Mouse (Mus musculus) bone marrow macrophage, adult 2 months (primary cell): ENCODE data around the gene Ptk7. TPM values are rescaled to one million over a fixed set of nuclear protein-coding genes. Genes with fewer than 3 reads are reported as not detected.

Experiments
- H3K27ac ChIP-seq: 2 replicates; pipeline ENCODE4 v1.5.1; 2012; ENCODE audit warnings: low read depth, low read length; ENCODE audit not compliant: insufficient read depth
- H3K4me1 ChIP-seq: 2 replicates; pipeline ENCODE4 v1.6.1; 2012; ENCODE audit warnings: low read length; ENCODE audit not compliant: control insufficient read depth, insufficient read depth
- H3K4me3 ChIP-seq: 2 replicates; pipeline ENCODE4 v1.5.1; 2012; ENCODE audit warnings: mild to moderate bottlenecking, low read length, moderate library complexity; ENCODE audit not compliant: insufficient read depth
- CTCF ChIP-seq: IDR thresholded peaks from 2 replicates; pipeline ENCODE4 v1.5.1; 2012; ENCODE audit warnings: low read depth, mild to moderate bottlenecking, low read length, moderate library complexity
- POLR2A ChIP-seq: IDR thresholded peaks from 2 replicates; pipeline ENCODE4 v1.6.1; 2012; ENCODE audit warnings: mild to moderate bottlenecking, low read depth, low read length, borderline replicate concordance
- polyA plus RNA-seq: library from polyadenylated mRNA; stranded (reverse); fragments of >200 nt; gene quantifications from 2 replicates; pipeline ENCODE4 v1.2.4, GENCODE M21; 2012; ENCODE audit not compliant: missing spikeins, insufficient read depth, insufficient read length

Ptk7 gene
- polyA plus RNA-seq, 1 experiment: 0.56 TPM

DNA sequence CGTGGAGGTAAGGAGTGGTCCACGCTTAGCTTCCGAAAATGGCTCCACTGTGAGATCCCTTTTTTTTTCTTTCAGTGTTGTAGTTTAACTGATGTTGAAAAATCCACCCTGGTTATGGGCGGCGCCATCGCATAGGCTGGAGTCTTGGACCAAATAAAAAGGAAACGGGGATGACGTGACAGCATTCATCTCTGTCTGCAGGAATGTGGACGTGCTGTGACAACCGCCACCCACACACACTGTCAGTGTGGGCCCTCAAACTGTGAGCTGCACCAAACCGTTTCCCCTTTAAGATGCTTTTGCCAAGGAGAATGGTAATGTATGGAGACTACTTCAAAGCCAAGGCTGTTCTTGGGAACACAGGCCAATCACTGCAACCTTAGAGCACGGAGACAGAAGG, 23.3 kb downstream of the Ptk7 start:
- Histone ChIP-seq H3K4me1 (peaks cover 8% of the 10 kb centered on the region), H3K27ac (no peak overlapping the region), H3K4me3 (no peak overlapping the region)
- TF ChIP-seq POLR2A (no peak), CTCF (no peak)

DNA sequence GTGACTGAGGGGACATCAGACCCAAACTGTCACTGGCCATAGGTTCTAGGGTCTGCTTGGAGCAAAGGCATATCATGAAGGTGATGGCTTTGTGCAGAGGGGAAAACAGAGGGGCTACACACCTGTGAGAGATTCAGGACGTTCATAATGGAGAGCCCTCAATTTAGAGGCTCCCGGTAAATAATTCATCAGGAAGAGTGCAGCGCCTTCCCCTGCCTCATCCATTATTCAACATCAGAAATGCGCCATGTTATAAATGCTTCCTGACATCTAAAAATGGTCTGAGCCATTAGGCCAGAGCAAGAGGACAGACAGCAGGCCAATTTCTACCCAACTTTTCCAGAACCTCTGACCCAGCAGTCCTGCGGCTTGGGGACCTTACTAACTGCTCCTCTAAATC, 24.2 kb downstream of the Ptk7 start:
- H3K4me1 ChIP-seq: peaks cover 8% of the 10 kb centered on the region
- no peak overlapping the region for H3K27ac ChIP-seq
- H3K4me3 ChIP-seq: no peak overlapping the region
- TF ChIP-seq POLR2A: no peak
- TF ChIP-seq CTCF: no peak

DNA sequence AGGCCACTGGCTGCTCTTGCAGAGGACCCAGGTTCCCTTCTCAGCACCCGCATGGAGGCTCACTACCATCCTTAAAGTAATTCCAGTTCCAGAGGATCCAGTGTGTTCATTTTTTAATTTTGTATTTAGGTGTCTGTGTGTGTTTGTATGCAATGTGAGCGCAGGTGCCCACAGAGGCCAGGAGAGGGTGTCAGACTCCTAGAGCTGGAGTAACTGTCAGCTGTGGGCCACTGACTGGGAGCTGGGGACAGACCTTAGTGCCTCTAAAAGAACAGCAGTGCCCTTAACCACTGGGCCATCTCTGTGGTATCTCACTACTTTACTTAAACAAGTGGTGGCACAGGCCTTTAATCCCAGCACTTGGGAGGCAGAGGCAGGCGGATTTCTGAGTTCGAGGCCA, 26.1 kb downstream of the Ptk7 start:
- TF ChIP-seq POLR2A (no peak), CTCF (no peak)
- Histone ChIP-seq H3K4me1 (0 out of 2 replicates have a peak, but pooled peaks cover 2% of the 10 kb centered on the region), H3K27ac (no peak overlapping the region), H3K4me3 (no peak overlapping the region)

DNA sequence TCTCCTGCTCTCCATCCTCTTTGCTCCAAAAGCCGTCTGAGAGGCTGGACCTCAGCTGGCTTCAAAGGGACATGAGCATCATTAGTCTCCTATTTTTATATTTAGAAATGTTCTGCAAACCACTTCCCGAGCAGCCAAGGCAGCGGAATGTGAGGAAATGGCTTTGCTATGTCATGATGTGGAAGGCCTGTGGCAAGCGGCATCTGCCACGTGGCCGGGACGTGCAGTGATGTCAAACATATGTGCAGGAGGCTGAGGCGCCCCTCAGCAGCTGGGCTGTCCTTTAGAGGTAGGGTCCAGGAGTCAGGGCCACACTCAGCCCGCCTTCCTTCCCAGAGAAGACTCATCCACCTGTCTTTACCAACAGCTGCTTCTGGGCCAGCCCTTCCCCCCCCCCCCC, 27.1 kb downstream of the Ptk7 start:
- Histone ChIP-seq H3K27ac (no peak overlapping the region), H3K4me3 (no peak overlapping the region), H3K4me1 (0 out of 2 replicates have a peak, but pooled peaks cover 2% of the 10 kb centered on the region)
- TF ChIP-seq POLR2A: no peak
- TF ChIP-seq CTCF: no peak

DNA sequence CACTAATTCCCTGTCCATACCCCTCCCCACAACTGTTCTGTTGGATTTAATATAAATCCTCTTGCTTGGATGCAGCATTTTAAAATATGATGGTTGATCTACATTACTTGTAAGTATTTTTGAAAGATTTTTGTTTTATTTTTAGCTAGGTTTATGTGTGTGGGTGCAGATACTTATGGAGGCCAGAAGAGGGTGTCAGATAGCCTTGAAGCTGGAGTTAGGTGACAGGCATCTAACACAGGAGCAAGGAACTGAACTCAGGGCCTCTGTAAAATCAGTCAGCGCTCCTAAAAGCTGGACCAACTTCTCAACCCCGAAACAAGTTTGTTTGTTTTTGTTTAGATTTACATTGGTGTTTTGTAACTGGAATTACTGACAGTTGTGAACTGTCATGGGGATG, 28.7 kb downstream of the Ptk7 start:
- 0 out of 2 replicates have a peak, but pooled peaks cover 2% of the 10 kb centered on the region for H3K4me1 ChIP-seq
- TF ChIP-seq CTCF: no peak
- no peak for TF ChIP-seq POLR2A
- no peak overlapping the region for H3K4me3 ChIP-seq
- no peak overlapping the region for H3K27ac ChIP-seq

DNA sequence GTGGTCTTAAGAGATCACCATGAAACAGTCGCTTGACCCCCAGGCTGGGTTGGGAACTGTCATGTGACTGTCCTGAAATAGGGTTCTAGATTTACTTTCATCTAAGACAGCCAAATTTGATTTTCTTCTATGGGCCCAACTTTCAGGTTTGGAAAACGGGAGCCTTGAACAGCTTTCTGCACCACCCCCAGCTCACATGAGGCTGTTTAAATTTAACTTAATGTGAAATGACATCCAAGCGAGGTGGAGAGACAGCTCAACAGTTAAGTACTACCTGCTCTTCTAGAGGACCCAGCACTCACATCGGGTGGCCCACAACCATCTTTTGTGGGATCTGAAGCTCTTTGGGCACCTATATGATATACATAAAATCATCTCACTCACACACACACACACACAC, 30.3 kb downstream of the Ptk7 start:
- Histone ChIP-seq H3K27ac (no peak overlapping the region), H3K4me1 (0 out of 2 replicates have a peak, but pooled peaks cover 2% of the 10 kb centered on the region), H3K4me3 (no peak overlapping the region)
- no peak for TF ChIP-seq POLR2A
- no peak for TF ChIP-seq CTCF

DNA sequence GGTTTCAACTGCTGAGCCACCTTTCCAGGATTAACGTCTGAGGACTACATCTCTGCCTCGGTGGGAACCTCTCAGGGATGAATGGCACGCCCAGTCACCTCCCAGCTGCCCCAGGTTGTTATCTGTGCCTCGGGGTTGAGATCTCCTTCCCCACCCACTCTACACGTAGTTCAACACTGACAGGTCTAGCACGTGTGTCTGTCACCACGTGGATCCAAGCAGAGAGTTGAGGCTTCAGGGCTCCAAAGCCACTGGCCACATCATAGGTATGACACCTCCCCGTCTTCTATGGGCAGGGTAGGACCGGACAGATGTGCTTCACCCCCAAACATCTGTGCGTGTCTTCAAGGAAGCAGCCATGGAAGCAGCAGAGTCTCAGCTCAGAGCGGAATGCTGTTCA, 31.3 kb downstream of the Ptk7 start:
- TF ChIP-seq POLR2A (no peak), CTCF (no peak)
- no peak overlapping the region for H3K4me3 ChIP-seq
- H3K4me1 ChIP-seq: 0 out of 2 replicates have a peak, but pooled peaks cover 2% of the 10 kb centered on the region
- no peak overlapping the region for H3K27ac ChIP-seq

DNA sequence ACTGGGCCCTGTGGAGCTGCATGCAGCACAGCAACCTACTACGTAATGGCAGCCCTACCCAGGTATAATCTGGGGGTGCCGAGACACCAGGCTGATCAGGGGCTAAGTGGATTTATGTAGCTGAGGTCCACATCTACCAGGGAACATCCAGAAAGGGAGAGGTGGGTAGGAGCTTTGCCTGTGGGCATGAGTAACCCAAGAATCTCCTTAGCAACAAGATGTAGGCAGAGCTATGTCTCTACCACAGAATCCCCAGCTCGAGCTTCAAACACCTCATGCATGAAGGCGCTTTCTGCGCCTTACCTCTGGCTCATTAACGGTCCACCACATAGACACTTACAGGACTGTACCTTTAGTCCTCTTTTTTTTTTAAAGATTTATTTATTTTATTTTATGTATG, 34.0 kb downstream of the Ptk7 start:
- Histone ChIP-seq H3K4me3 (no peak overlapping the region), H3K27ac (no peak overlapping the region), H3K4me1 (no peaks in the 10 kb centered on the region)
- no peak for TF ChIP-seq CTCF
- no peak for TF ChIP-seq POLR2A

DNA sequence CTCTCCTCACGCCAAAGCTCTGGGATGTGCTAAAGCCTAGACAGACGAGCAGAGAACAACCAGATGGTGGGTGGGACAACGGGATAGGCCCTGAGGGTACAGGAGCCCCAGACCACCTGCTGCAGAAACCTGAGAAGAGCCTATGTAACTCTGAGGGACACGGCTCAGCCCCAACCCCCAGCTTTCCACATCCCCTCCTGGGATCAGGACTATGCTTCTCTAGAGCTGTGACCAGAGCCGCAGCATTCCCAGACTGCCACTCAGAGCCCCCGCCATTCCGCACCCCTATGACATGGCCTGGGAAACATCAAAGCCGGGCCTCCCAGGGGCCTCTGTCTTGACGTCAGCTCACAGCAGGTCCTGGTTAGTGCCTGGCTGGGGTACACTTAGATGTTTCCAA, 34.7 kb downstream of the Ptk7 start:
- TF ChIP-seq CTCF: no peak
- TF ChIP-seq POLR2A: no peak
- Histone ChIP-seq H3K4me1 (no peaks in the 10 kb centered on the region), H3K27ac (no peak overlapping the region), H3K4me3 (no peak overlapping the region)

DNA sequence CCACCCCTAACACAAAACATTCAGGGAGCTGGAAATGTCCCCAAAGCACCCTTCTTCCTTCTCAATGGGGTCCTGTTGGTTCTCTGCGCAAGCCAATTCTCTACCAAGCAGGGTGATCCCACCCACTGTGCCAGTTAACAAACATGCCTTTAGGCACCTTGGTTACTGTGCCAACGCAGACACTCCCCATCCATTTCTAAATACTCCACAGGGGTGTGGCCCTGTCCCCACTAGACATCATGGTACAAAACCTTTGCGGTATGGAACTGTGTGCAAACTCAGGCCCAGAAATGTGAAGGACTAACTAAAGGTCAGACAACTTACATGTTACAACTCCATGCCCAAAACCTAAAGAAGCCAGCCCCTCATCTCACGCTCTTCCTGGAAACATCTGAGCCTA, 36.2 kb downstream of the Ptk7 start:
- Histone ChIP-seq H3K27ac (no peak overlapping the region), H3K4me3 (no peak overlapping the region), H3K4me1 (peaks cover 3% of the 10 kb centered on the region; the same call in 1 of the 2 replicates)
- TF ChIP-seq POLR2A: no peak
- no peak for TF ChIP-seq CTCF

DNA sequence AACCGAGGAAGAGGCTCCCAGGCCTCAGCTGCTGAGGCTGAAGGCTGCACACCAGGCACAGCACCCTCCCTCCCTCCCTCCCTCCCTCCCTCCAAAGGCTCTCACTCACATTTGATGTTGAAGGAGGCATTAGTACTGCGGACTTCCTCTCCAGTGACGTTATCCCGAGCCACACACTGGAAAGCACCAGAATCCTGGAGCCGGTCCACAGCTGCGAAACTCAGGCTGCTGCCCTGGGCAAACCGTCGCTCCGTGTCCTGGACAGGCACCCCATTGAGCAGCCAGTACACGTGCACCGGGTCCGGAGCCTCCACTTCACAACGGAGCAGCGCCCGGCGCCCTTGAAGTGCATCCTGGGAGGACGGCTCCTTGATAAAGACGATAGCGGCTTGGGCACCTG, 37.9 kb downstream of the Ptk7 start:
- TF ChIP-seq CTCF (no peak), POLR2A (no peak)
- Histone ChIP-seq H3K27ac (no peak overlapping the region), H3K4me1 (peaks cover 7% of the 10 kb centered on the region; the same call in 1 of the 2 replicates), H3K4me3 (no peak overlapping the region)

DNA sequence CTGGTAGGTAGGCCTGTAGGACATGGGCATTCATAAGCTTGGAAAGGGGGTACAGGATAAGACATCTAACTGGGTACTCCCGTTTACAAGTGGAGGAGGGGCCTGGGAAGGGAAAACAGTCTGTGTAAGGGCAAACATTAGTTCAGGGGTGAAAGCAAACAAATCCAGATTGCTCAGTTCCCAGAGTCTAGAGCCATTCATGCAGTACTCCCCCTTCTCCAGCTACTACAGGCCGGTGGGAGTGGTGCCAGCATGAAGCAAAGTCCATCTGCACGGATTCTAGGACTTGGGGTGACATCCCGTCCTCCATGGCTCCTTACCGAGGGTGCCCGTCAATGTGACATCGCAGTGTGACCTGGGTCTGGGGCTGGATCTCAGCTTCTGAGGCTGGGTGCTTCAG, 38.9 kb downstream of the Ptk7 start:
- TF ChIP-seq POLR2A (no peak), CTCF (no peak)
- no peak overlapping the region for H3K4me3 ChIP-seq
- H3K27ac ChIP-seq: no peak overlapping the region
- peaks cover 10% of the 10 kb centered on the region; the same call in 1 of the 2 replicates for H3K4me1 ChIP-seq
